Mouse (Mus musculus) frontal cortex, postnatal 10 days (tissue): ENCODE measurements around the gene Mcm5.

Experiments
- DNase-seq, 2 experiments: peaks; one replicate each; pipeline ENCODE4 v3.0.0; 2022; ENCODE audit warnings: low spot score in 2 of 2, mixed read lengths in 1 of 2

Gene Mcm5

DNA sequence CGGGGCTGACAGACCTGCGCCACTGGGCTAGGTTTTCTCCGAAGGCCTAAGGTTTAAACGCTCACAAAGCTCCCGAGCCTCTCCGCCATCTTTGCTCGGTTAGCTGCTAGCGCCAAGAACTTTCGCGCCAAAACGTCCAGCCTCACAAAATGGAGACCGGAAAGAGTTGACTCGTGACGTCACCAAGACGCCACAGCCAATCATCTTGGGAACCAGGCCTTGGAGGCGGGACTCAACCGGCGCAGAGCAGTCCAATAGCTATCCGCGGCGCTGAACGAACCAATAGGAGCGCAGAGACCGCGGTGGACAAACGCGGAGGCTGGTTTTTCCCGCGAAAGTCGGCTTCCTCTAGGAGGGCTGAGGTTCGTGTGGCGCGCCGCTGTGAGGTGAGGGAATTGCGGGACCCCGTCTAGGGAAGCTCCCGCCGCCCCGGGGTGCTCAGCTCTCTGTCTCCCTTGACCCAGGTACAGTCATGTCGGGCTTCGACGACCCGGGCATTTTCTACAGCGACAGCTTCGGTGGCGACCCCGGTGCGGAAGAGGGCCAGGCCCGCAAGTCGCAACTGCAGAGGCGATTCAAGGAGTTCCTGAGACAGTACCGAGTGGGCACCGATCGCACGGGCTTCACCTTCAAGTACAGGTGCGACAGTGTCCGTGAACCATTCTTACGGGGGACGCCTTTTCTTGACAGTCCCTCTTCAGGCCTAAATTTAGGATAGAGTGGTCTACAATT, at the start of gene Mcm5:
Gene Mcm5 (plus strand): TSS at position 334 of the 732 bp plus-strand sequence.
- DNase-seq = peak; percentile 98 to 100

DNA sequence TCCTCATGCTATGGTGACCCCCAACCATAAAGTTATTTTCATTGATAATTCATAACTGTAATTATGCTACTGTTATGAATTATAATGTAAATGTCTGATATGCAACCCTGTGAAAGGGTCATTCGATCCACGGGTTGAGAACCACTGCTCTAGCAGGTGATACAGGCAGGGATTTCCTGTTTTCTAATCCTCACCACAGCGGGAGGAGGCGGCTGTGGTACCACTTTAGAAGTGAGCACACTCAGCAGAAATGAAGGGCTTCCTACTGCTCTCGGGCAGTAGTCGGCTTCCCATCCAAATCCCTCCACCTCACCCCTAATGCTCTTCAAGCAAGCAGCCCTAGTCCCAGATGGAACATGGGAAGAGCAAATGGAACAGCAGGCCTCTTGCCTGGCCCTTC, 49.3 kb upstream of the Mcm5 start:
- no peak for DNase-seq

DNA sequence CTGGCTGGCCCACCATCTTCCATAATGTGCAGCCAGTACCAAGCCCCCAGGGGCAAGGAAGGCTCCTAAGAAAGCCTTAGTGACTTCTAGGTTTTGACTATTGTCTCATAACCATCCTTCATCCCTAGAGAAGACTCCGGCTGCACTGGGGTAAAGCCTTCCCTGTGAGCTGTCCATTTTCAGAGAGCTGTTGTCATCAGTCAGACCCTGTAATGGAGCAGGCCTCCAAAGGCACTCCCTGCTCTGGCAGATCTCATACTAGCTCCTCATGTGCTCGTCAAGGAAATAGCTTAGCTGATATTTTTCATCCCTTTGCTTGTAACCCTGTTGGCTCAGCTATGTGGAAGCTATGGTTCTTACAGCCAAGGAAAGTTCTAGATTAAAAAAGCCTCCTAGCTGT, 48.6 kb upstream of the Mcm5 start:
- DNase-seq = no peak

DNA sequence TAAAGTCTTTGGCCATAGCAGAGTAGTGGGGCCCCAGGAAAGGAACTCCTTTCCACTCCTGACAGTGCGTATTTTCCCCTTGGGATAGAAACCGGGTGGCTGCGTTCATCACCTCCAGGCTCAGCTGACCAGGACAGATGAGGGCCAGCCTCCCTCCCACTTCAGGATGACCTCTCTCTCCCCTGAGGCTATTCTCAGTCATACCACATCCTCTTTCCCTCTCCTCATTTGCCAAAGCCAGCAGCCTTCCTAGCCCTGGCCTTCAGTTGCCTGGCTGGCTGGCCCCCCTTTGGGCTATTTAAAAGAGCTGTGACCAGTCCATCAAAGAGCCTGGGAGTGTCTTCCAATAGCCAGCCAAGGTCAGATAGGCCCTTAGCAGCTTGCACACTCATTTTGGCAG, 46.1 kb upstream of the Mcm5 start:
- DNase-seq = no peak

DNA sequence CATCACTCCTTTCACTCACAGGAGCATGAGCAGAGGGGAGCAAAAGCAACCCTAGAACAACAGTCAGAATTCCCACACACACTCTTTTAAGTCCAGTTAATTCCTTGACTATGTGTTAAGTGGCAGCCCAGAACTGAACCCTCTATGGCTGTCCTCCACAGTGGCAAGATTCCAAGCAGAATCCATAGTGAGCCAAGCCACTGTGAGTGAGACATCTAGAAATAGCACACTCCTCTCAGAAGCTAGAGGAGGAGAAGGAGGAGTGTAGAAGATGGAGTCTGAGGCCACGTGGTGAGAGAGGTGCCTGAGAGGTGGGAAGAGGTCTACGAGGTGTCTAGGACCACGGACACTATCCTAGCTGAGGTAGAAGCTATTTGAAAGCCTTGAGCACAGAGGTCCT, 44.6 kb upstream of the Mcm5 start:
- no peak for DNase-seq

DNA sequence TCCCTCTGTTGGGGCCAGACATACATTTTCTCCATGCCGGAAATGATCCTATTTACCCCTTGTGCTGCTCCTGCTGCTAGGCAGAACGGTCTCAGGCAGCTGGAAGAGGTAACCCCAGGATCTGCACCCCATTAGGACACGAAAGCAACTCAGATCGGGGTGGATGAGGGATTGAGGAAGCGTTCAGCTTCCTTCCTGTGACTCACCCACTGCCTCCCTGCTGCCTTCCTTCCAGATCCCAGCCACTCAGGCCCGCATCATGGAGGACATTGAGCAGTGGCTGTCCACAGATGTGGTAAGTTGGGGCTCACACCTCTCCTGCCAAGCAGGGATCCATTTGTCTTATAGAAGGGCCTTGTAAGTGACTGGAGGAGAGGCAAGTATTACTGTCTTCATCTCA, 42.1 kb upstream of the Mcm5 start:
- no peak for DNase-seq

DNA sequence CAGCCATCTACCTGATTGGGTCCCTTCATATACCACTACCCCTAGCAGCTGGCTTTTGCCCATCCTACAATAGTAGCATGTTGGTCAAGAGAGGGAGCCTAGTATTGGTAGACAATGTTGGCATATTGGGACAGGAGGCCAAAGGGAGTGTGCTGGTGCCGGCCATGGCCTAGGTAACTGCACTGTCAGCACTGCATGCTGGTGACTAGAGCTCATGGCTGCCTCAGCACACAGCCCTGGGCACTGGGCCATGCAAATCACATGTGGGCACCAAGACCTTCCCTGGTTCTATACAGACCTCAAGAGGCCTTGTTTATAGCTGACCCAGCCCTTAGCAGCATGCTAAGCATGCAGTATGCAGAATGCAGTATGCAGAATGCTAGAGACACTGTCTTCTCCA, 39.1 kb upstream of the Mcm5 start:
- DNase-seq = no peak

DNA sequence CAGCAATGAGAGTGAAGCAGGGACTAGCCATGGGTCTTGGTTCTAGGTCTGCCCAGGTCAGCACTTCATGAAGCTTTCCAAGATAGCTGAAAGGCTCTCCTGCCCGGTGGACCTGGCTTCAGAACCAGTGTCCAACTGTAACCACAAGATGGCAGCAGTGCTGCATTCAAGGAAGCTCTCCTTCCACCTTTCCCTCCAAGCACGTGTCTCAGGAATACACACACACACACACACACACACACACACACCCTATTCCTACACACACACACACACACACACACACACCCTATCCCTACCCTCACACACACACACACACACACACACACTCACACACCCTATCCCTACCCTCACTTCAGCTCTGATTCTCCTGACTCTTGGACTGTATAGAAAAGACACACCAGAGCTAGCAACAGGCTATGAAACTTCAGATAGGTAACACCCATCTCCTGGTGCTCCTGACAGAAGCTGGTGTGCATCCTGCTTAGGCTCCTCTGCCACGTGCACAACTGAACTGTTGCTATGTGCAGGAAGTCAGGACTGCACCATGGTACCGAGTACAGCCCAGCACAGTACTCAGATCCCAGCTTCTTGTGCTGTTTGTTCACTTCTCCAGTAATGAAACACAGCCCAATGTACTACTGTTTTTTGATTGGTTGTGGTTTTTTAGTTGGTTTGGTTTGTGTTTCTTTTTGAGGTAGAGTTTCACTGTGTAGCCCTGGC, 37.6 kb upstream of the Mcm5 start:
- DNase-seq = peak; percentile 42 to 70

DNA sequence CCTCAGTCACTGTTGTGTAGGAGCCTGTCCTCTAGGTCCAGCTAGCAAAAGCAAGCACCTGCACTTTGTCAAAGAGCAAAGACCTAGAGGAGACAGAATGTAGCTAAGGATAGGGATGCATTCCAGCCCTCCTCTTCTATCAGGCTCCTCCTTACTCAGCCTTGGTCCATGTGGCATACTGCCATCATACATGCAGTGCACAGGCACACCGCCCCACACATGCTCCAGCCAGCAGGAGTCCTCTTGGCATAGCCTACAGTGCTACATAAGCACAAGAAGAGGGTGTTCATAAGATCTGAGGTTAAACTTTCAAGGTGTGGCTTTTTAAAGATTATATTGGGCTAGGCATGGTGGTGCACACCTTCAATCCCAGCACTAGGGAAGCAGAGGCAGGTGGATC, 34.5 kb upstream of the Mcm5 start:
- no peak for DNase-seq

DNA sequence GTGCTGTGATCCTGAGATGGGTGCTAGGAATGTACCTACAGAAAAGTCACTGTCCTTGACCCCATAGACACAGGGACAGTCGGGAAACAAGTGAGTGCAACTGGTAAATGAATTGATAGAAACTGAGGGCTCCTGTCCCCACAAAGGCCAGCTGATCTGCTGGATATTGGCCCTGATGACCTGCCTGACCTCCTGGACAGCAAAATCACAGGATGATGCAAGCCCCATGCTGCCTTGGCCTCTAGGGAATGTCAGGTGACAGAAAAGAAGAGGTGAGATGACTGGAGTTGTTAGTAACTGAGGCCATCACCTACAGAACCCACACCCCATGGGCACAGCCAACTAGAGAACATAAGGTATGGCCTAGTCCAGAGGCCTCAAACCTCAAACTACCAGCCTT, 31.2 kb upstream of the Mcm5 start:
- no peak for DNase-seq

DNA sequence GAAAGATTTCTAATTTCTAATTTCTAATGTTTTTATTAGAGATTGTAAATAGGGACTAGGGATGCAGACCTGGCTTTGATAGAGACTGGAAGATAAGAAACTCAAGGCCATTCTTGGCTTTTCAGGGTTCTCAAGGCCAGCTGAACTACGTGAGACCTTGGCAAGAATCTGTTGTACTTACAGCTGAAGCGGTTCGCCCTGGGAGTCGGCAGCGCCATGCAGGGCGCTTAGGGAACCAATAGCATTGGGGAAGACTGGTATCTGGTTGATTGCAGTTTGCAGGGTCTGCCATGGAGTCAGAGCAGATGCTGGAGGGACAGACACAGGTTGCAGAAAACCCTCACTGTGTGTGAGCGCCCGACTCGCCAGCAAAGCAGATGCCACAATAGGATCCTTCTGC, 30.5 kb upstream of the Mcm5 start:
- no peak for DNase-seq

DNA sequence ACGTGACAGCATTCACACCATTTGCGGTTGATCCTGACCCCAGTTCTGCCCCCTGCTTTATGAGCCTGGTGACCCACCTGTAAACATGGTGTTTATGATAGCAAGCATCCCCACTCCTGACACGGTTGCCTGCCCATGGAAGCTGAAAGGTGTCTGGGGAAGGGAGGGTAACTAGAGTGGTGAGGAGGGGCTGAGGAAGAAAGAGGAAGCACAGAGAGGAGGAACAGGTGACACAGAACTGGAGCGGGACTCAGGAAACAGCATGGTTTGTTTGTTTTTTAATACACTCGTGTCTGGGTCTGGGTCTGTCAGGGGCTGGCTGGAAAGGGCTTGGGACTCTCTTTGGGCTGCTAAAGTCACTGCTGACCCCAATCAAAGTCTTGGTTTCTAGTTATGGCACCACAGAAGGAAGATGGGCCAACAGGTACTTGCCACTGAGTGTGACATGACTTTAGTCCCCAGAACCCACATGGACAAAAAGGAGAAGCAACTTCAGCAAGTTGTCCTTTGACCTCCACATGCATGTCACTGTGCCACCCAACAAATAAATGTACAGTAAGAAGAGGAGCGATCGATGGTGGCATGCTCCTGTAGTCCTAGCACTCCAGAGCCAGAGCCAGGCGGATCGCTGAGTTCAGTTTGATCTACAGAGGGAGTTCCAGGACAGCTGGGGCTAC, 27.9 kb upstream of the Mcm5 start:
- DNase-seq = no peak

DNA sequence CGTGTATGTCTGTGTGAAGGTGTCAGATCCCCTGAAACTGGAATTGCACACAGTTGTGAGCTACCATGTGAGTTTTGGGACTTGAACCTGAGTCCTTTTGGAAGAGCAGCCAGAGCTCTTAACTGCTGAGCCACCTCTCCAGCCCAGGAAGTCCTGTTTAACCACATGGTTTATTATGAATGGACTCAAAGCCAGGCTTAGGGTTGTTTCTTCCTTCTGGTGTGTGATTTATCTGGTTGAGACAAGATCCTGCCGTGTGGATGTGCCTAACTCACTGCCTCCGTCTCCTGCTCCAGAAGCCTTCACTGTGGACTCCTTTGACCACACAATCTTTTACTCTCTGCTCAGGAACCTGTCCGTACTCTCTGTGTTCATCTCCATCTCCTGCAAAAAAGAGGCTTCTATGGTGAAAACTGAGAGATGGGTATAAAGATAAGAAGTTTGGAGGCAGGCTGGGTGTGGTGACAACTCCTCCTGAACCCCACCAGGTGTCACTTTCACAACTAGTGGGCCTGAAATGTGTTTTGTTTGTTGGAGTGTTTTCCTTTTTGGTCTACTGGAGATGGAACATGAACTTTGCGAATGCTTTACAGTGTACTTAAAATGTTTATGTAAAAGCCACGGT, 27.1 kb upstream of the Mcm5 start:
- no peak for DNase-seq

DNA sequence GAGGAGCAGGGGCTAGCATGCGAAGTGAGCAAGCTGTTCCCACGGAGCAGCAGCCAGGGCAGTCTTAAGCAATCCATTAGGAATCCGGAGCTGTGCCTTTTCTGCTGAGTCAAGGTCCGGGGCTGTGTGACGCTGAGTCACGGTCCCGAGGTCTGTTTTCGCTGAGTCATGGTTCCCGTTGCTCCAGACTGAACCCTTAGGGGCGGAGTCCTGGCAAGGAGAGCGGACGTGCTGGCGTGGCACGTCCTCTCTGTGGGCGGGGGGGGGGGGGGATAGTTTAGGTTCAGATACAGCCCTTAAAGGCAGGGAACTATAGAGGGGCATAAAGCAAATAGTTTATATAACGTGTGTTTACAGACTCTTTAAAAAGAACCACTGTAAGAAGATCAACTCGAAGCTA, 25.5 kb upstream of the Mcm5 start:
- DNase-seq = peak; percentile 79 to 80

DNA sequence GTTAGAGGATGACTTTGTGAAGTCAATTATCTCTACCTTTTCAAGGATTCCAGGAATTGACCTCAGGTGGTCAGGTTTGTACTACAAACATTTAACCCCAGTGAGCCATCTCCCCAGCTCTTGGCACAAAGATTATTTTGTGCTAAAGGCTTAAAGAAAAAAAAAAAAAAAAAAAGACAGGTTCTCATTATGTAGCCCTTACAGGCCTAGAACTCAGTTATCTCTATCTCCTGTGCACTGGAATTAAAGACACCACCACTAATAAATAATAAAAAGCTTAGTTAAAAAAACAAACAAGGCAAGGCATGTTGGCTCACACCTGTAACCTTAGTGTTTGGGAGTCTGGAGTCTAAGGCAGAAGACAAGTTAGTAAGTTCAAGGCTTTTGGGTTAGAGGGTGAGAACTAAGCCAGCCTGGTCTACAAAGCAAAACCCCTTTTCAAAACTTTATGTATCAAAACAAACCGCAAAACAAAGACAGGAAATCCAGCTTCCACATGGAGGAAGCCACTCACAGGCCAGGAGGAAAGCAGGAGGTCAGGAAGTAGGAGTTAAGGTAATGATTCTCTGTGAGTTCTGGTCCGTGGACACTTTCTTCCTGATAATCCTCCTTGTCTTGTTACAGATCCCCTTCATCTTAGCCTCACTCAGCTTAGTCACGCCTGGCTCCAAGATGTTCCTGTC, 24.8 kb upstream of the Mcm5 start:
- DNase-seq = no peak

DNA sequence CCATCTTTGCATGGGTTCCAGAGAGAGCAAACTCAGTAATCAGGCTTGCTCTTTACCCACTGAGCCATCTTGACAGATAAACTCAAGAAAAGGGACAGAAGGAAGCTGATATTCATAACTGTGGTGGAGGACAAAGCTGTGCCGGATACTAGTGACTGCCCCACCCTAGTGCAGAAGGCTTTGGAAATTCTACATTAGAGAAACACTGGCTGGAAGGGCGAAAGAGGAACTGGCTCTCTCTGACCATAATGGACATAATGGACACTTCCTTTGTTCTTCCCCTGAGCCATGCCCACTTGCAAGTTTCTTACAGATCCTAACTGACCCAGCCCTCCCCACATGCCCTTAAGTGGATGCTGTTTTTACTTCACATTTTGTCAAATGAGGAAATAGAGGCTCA, 23.4 kb upstream of the Mcm5 start:
- DNase-seq = no peak

DNA sequence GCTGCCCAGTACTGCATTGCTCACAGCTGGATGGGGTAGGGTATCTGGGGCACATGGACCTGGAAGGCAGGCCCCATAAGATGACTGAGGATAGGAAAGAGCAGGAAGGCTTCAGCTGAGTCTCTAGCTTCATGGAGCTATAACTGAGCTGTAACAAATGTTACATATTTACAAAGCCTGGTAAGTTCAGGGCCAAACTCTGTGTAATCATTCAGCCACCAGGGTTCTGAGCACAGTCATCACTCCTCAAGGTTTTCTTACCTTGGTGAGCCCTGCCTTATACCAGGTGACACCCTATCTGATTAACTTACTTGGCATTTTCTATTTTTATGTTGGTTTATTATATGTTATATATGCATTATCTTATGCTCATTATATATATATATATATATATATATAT, 22.2 kb upstream of the Mcm5 start:
- no peak for DNase-seq

DNA sequence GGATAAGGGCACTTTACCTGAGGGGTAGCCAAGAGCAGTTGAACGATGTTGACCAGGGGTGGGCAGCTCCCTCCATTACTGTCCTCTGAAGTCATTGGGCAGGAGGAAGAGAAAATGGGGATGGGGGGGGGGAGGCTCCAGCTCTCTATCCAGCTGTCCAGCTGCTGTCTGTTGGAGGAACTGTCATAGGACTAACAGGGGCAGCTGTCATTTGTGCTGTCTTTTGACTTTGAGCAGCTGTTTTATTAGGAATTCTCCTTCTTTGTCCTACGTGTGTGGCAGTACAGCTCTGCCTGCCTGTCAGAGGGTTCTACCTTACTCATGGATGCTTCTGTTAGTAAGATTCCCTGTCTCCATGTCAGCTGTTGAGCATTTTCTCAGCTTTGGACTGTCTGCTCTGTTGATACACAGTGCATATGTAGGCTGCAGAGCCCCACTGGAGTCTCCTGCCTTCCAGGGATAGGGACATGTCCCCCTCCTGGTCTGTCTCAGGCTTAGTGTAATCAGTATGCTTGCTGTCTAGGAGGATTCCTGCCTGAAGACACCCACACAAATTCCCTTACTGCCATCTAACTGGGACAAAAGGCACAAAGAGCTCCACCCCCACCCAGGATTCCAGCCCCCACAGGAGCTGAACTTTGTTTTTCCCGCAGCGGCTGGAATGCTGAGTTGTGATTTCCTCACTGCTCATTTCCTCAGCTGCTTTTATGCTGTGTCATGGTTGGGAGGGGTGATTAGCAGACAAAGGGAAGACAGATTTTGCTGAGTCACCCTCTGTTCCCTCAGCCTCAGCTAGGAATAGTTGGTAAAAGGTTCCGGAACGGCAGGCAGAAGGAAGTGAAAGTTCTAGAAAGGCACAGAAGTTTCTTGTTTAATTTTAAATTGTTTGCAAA, 20.1 kb upstream of the Mcm5 start:
- DNase-seq = peak; percentile 66 to 73

DNA sequence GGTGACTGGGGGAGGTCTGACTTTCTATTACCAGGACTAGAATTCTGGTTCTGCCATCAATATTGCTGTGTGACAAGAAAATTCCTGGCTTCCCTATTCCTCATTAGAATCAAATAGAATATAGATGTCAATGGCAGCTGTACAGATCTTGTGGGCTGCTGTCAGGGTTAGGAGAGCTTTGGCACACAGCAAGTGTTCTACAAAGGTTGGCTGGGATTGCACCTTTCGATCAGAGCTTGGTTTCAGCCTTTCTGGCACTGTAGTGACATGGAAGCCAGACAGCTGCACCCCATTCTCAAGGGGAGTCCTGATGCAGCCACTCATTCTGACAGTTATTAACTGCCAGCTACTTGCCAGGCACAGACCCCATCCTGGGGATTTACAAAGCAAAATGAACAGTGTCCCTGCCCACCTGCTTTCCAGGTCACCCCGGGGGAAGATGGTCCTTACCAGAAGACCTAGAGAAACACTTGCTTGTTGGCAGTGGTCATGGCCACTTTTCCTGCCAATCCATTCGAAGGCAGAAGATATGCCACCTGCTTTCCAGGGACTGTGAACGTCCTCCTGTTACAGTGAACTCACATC, 18.5 kb upstream of the Mcm5 start:
- DNase-seq = no peak

DNA sequence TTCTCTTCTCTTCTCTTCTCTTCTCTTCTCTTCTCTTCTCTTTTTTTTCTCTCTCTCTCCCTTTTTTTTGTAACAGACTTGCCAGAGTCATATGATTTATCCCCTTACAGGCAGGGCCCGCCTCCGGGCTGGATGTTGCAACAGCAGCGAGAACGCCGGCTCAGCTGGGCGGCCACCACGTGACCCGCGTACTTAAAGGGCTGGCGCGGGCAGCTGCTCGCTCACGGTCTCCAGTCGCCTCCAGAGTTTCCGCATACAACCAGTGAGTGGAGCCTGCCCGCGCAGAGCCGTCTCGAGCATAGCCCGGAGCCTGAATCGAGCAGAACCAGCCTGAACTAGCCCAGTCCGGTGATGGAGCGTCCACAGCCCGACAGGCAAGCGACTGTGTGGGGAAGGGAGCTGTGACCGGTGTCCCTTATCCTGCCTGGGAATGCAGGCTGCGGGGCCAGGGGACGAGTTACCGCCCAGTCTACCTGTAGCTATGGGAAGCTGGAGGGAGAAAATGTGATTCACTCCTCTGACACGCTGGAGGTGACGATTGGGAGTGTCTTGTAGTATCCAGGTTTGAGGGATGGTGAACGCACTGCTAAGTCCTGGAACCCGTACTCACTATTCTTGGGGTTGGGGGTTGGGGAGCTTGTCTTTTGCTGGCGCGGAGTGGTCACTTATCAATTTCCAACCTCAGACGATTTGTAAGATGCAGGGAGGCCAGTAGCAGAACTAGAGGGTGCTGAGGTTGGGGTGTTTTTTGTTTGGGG, 15.8 kb upstream of the Mcm5 start, which contains the start of gene Hmox1:
Gene Hmox1 (plus strand): TSS at position 223 of the 758 bp plus-strand sequence.
- DNase-seq = peak; percentile 83 to 84
